Mouse (Mus musculus): ENCODE data around the gene Galnt2. TPM values are rescaled to one million over a fixed set of nuclear protein-coding genes. Genes with fewer than 3 reads are reported as not detected.

Gene Galnt2
- polyA plus RNA-seq (2014; fragmentation: Nextera tagmentation; extraction: Ambion mirVana) = 55.8 and 57.7 TPM in 2 replicates

DNA sequence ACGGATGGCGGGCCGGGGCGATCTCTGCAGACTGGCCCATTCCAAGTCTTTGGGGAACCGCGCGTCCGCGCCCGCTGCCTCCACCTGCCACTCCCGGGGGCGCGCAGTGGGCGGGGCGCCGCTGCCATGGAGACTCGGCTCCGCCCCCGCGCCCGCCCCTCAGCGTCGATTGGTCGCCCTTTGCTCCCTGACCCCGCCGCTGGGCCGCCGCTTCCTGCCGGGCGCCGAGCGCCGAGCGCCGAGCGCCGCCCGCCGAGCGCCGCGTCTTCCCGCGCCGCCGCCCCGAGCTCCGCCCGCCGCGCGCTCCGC is at the start of gene Galnt2:
TSS of gene Galnt2 (plus strand) at position 216 of the 309 bp plus-strand sequence.
- no peaks in the 10 kb centered on the region for H3K36me3 ChIP-seq (ENCODE audit: control insufficient read depth, insufficient read depth, low read length)
- peak within 1 kb of the TSS; percentile 73 for H3K27ac ChIP-seq (ENCODE audit: low read depth, low read length)
- H3K4me3 ChIP-seq (ENCODE audit: low read depth, low read length) = peak within 1 kb of the TSS; percentile 92
- H3K9ac ChIP-seq (replicated peaks; ENCODE audit: low read depth, low read length) = peak within 1 kb of the TSS; percentile 87
- peak within 1 kb of the TSS; percentile 80 for H3K4me2 ChIP-seq (ENCODE audit: low read depth, low read length)
- peaks cover 26% of the 10 kb centered on the region for H3K4me1 ChIP-seq (ENCODE audit: control insufficient read depth, insufficient read depth, low read length)
- WGBS = 0% methylated on average over 13 of the region's 53 CpGs
- H3K9me3 ChIP-seq (ENCODE audit: control insufficient read depth, low read length) = no peaks in the 10 kb centered on the region
- ATAC-seq (ENCODE audit: low read depth) = peak; percentile 83
- H3K27me3 ChIP-seq (ENCODE audit: control insufficient read depth, insufficient read depth, low read length) = 0 out of 2 replicates have a peak, but pooled peaks cover 3% of the 10 kb centered on the region

DNA sequence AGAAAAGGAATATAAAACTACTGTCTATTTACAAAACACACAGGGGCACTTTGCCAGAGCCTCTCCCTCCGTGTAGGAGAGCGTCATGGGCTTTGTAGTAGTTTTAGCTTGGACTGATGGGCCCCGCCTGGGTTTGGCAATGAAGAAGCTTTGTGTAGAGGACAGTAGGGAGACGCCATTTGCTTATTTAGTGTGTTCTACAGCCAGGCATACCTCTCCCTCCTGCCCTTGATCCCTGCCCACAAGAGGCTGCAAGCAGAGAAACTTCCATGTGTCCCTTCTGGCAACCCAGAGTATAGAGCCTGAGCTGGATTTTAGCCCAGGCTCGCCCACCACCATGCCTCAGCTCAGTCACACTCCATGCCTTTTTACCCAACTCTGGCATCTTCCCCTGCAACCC is 49.4 kb upstream of the Galnt2 start:
- Histone ChIP-seq H3K27ac (ENCODE audit: low read depth, low read length) (no peak overlapping the region), H3K4me1 (ENCODE audit: control insufficient read depth, insufficient read depth, low read length) (0 out of 2 replicates have a peak, but pooled peaks cover 8% of the 10 kb centered on the region), H3K9me3 (ENCODE audit: control insufficient read depth, low read length) (no peaks in the 10 kb centered on the region), H3K27me3 (ENCODE audit: control insufficient read depth, insufficient read depth, low read length) (no peaks in the 10 kb centered on the region), H3K4me3 (ENCODE audit: low read depth, low read length) (no peak overlapping the region), H3K9ac (replicated peaks; ENCODE audit: low read depth, low read length) (no peak overlapping the region), H3K4me2 (ENCODE audit: low read depth, low read length) (no peak overlapping the region), H3K36me3 (ENCODE audit: control insufficient read depth, insufficient read depth, low read length) (no peaks in the 10 kb centered on the region)
- WGBS = 76% methylated on average over 5 of the region's 5 CpGs
- no peak for ATAC-seq (ENCODE audit: low read depth)

DNA sequence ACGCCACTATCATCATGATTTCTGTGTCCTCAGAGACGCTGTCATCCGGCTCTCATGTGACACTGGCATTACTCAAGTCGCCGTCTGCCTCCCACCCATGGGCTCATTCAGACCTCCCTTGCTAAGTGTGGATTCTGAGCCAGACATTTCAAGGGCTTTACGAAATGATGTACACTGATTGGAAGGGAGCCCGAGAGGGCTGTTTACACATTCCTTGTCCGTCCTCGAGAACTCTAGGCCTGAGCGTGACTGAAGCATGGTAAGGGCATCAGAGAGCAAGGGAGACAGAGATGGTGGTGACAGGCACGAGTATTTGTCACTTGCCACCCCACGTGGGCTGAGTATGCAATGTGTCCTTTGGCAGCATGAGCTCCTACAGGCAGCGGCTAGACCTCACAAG is 49.0 kb upstream of the Galnt2 start:
- H3K4me1 ChIP-seq (ENCODE audit: control insufficient read depth, insufficient read depth, low read length) = 0 out of 2 replicates have a peak, but pooled peaks cover 8% of the 10 kb centered on the region
- no peak overlapping the region for H3K4me2 ChIP-seq (ENCODE audit: low read depth, low read length)
- no peaks in the 10 kb centered on the region for H3K27me3 ChIP-seq (ENCODE audit: control insufficient read depth, insufficient read depth, low read length)
- 43% methylated on average over 13 of the region's 13 CpGs for WGBS
- no peaks in the 10 kb centered on the region for H3K9me3 ChIP-seq (ENCODE audit: control insufficient read depth, low read length)
- H3K4me3 ChIP-seq (ENCODE audit: low read depth, low read length) = no peak overlapping the region
- no peaks in the 10 kb centered on the region for H3K36me3 ChIP-seq (ENCODE audit: control insufficient read depth, insufficient read depth, low read length)
- H3K27ac ChIP-seq (ENCODE audit: low read depth, low read length) = no peak overlapping the region
- no peak overlapping the region for H3K9ac ChIP-seq (replicated peaks; ENCODE audit: low read depth, low read length)
- peak; percentile 30; the same call in 1 of the 2 replicates for ATAC-seq (ENCODE audit: low read depth)

DNA sequence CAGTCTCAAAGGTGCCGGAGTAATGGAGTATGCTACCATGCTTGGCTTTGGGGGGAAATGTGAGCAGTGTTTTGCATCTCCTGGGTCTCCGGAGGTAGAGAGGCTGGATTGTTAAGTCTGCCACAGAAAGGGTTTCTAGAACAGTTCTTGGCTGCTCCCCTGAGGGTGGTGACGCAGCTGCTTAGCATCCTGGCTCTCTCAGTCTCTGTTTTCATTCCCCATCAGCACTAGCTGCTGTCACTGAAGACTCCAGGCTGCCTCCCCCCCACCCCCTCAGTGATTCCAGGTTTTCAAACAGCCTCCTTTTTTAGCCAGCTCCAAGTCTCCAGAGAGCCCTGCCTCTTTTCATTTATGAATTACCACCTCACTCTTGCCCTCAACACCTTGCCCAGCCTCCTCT is 47.1 kb upstream of the Galnt2 start:
- 0 out of 2 replicates have a peak, but pooled peaks cover 8% of the 10 kb centered on the region for H3K4me1 ChIP-seq (ENCODE audit: control insufficient read depth, insufficient read depth, low read length)
- no peaks in the 10 kb centered on the region for H3K9me3 ChIP-seq (ENCODE audit: control insufficient read depth, low read length)
- no peak overlapping the region for H3K9ac ChIP-seq (replicated peaks; ENCODE audit: low read depth, low read length)
- no peak overlapping the region for H3K4me2 ChIP-seq (ENCODE audit: low read depth, low read length)
- no peak overlapping the region for H3K4me3 ChIP-seq (ENCODE audit: low read depth, low read length)
- ATAC-seq (ENCODE audit: low read depth) = no peak
- peak overlapping the region; percentile 55 for H3K27ac ChIP-seq (ENCODE audit: low read depth, low read length)
- no peaks in the 10 kb centered on the region for H3K27me3 ChIP-seq (ENCODE audit: control insufficient read depth, insufficient read depth, low read length)
- H3K36me3 ChIP-seq (ENCODE audit: control insufficient read depth, insufficient read depth, low read length) = no peaks in the 10 kb centered on the region
- WGBS = 61% methylated on average over 3 of the region's 3 CpGs

DNA sequence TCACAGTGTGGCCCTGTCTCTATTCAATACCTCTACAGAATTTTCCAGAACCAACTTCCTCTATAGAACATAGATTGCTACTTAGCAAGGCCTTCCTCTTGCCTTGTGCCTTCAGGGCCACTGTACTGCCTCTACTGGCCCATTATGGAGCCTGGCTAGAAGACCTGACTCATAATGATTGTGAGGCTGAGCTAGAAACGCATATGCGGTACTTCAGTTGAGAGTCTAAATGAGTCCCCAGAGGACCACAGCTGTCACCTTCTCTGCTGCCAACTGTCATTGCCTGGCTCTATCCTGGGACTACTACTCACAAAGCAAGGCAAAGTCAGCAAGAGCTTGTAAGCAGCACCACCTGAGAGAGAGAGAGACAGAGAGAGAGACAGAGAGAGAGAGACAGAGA is 46.7 kb upstream of the Galnt2 start:
- H3K9me3 ChIP-seq (ENCODE audit: control insufficient read depth, low read length) = no peaks in the 10 kb centered on the region
- no peak overlapping the region for H3K4me3 ChIP-seq (ENCODE audit: low read depth, low read length)
- H3K4me2 ChIP-seq (ENCODE audit: low read depth, low read length) = no peak overlapping the region
- WGBS = 38% methylated on average over 2 of the region's 2 CpGs
- H3K4me1 ChIP-seq (ENCODE audit: control insufficient read depth, insufficient read depth, low read length) = 0 out of 2 replicates have a peak, but pooled peaks cover 8% of the 10 kb centered on the region
- no peak overlapping the region for H3K9ac ChIP-seq (replicated peaks; ENCODE audit: low read depth, low read length)
- peak; percentile 68; the same call in 1 of the 2 replicates for ATAC-seq (ENCODE audit: low read depth)
- peak overlapping the region; percentile 55 for H3K27ac ChIP-seq (ENCODE audit: low read depth, low read length)
- H3K36me3 ChIP-seq (ENCODE audit: control insufficient read depth, insufficient read depth, low read length) = no peaks in the 10 kb centered on the region
- H3K27me3 ChIP-seq (ENCODE audit: control insufficient read depth, insufficient read depth, low read length) = no peaks in the 10 kb centered on the region

DNA sequence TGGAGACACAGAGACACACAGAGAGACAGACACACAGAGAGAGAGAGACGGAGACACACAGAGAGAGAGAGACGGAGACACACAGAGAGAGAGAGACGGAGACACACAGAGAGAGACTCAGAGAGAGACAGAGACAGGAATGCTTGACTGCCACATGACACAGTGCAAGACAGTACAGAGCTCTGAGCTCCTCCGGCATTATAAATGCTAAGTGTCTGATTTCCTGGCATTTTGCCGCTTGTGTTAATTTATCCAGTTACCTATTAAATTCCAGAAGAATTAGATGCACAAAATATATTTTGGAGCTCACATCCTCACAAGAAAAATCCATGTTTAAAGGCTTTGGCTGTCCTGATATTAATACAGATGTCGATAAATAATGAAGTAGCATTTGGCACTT is 46.1 kb upstream of the Galnt2 start:
- Histone ChIP-seq H3K4me3 (ENCODE audit: low read depth, low read length) (no peak overlapping the region), H3K27me3 (ENCODE audit: control insufficient read depth, insufficient read depth, low read length) (no peaks in the 10 kb centered on the region), H3K4me1 (ENCODE audit: control insufficient read depth, insufficient read depth, low read length) (0 out of 2 replicates have a peak, but pooled peaks cover 8% of the 10 kb centered on the region), H3K9me3 (ENCODE audit: control insufficient read depth, low read length) (no peaks in the 10 kb centered on the region), H3K4me2 (ENCODE audit: low read depth, low read length) (no peak overlapping the region), H3K27ac (ENCODE audit: low read depth, low read length) (no peak overlapping the region; the same call in 1 of the 2 replicates), H3K36me3 (ENCODE audit: control insufficient read depth, insufficient read depth, low read length) (no peaks in the 10 kb centered on the region), H3K9ac (replicated peaks; ENCODE audit: low read depth, low read length) (no peak overlapping the region)
- WGBS = 76% methylated on average over 6 of the region's 6 CpGs
- no peak for ATAC-seq (ENCODE audit: low read depth)

DNA sequence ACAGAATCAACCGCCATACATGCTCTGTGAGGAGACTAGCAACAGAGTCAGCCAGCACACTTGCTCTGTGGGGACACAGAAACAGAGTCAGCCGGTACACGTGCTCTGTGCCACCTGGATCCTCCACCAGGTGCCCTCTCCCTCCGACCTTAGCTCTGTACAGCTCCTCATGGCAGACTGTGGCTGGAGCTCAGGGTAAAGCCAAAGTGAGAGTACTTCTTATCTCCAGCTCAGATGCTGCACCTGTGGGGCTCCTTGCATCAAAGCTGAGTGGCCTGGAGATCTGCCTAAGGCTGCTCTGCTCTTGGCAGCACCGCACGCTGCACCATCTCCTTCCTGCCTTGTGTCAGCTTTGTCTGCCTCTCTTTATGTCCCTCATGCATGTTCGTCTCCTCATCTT is 40.8 kb upstream of the Galnt2 start:
- Histone ChIP-seq H3K9ac (replicated peaks; ENCODE audit: low read depth, low read length) (no peak overlapping the region), H3K9me3 (ENCODE audit: control insufficient read depth, low read length) (no peaks in the 10 kb centered on the region), H3K27me3 (ENCODE audit: control insufficient read depth, insufficient read depth, low read length) (no peaks in the 10 kb centered on the region), H3K4me3 (ENCODE audit: low read depth, low read length) (no peak overlapping the region), H3K4me2 (ENCODE audit: low read depth, low read length) (no peak overlapping the region), H3K36me3 (ENCODE audit: control insufficient read depth, insufficient read depth, low read length) (no peaks in the 10 kb centered on the region), H3K27ac (ENCODE audit: low read depth, low read length) (no peak overlapping the region), H3K4me1 (ENCODE audit: control insufficient read depth, insufficient read depth, low read length) (no peaks in the 10 kb centered on the region)
- no peak for ATAC-seq (ENCODE audit: low read depth)
- WGBS = 79% methylated on average over 7 of the region's 7 CpGs

DNA sequence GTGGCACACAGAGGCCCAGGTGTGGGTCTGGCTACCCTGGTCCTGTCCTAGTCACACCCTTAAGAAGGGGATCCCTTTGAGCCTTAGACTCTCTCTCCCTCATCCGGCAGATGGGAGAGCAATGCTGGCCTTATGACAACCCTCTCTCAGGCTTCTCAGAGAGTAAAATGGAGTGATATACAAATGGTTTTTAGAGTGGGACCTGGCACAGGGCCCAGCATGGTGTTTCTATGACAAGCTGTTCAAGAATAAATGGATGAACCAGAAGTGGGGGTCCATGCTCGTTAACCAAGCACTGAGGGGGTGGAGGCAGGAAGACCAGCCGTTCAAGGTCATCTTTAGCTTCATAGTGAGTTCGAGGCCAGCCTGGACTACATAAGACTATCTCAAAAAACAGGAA is 38.9 kb upstream of the Galnt2 start:
- no peaks in the 10 kb centered on the region for H3K27me3 ChIP-seq (ENCODE audit: control insufficient read depth, insufficient read depth, low read length)
- no peak overlapping the region for H3K4me2 ChIP-seq (ENCODE audit: low read depth, low read length)
- no peaks in the 10 kb centered on the region for H3K4me1 ChIP-seq (ENCODE audit: control insufficient read depth, insufficient read depth, low read length)
- H3K36me3 ChIP-seq (ENCODE audit: control insufficient read depth, insufficient read depth, low read length) = no peaks in the 10 kb centered on the region
- ATAC-seq (ENCODE audit: low read depth) = no peak
- no peak overlapping the region for H3K27ac ChIP-seq (ENCODE audit: low read depth, low read length)
- H3K9ac ChIP-seq (replicated peaks; ENCODE audit: low read depth, low read length) = no peak overlapping the region
- no peak overlapping the region for H3K4me3 ChIP-seq (ENCODE audit: low read depth, low read length)
- H3K9me3 ChIP-seq (ENCODE audit: control insufficient read depth, low read length) = no peaks in the 10 kb centered on the region
- 79% methylated on average over 4 of the region's 4 CpGs for WGBS

DNA sequence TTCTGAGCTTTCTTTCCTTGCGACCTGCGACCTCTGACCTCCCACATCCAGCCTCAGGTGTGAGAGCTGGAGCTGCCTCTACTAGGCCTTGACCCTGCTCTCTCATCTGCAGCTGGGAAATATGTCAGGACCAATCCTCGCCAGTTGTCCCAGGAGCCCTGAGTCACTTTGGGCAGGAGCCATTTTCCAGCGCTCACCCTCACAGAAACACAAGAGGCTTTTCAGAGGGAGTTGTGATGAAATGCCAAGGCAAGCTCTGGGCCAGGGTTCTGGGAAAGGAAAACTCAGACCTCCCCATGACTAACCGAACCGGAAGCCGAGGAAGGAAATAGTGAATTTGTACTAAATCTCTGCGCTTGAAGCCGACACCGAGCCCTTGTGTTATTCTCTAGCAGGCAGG is 38.2 kb upstream of the Galnt2 start:
- WGBS = 85% methylated on average over 10 of the region's 10 CpGs
- no peak overlapping the region for H3K4me2 ChIP-seq (ENCODE audit: low read depth, low read length)
- no peak for ATAC-seq (ENCODE audit: low read depth)

More for the DNA sequence above, 38.2 kb upstream of the Galnt2 start:
- H3K4me1 ChIP-seq (ENCODE audit: control insufficient read depth, insufficient read depth, low read length) = no peaks in the 10 kb centered on the region
- no peak overlapping the region for H3K9ac ChIP-seq (replicated peaks; ENCODE audit: low read depth, low read length)
- H3K27ac ChIP-seq (ENCODE audit: low read depth, low read length) = no peak overlapping the region
- H3K4me3 ChIP-seq (ENCODE audit: low read depth, low read length) = no peak overlapping the region
- H3K36me3 ChIP-seq (ENCODE audit: control insufficient read depth, insufficient read depth, low read length) = no peaks in the 10 kb centered on the region
- H3K27me3 ChIP-seq (ENCODE audit: control insufficient read depth, insufficient read depth, low read length) = no peaks in the 10 kb centered on the region
- H3K9me3 ChIP-seq (ENCODE audit: control insufficient read depth, low read length) = no peaks in the 10 kb centered on the region

All from neural tube, embryonic 14.5 days (tissue).